Mouse (Mus musculus): ENCODE measurements around the gene Dcpp3. TPM values are rescaled to one million over a fixed set of nuclear protein-coding genes. Genes with fewer than 3 reads are reported as not detected.
"Not testable (repeated sequence)": the region's sequence is repeated elsewhere in the genome, so short reads cannot be mapped to it uniquely, and the experiment has no call there.

Dcpp3 gene
- polyA plus RNA-seq, 1 experiment, result not detected

DNA sequence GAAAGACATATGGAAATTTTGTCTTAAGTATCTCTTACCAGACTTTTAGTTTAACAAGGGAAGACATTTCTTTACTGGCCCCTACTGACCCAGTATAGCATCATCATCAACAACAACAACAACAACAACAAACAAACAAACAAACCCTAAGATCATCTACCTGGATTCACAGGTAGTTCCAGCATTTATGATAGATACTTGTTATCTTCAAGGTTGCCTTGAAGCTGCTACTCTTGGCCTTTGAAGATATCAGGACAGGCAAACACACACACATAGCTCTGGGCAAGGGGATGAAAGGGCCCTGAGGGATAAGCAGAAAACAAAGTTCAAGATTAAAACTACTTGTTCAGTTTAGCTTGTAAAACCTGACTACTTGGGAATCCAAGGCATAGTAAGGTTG lies 24.1 kb downstream of the Dcpp3 start, which contains the start of gene Sbp:
Gene Sbp (plus strand): TSS at position 301 of the 400 bp plus-strand sequence.
- no peaks in the 10 kb centered on the region for H3K4me1 ChIP-seq (ENCODE audit: control insufficient read depth, insufficient read depth, low read length)
- no peak for TF ChIP-seq CTCF (IDR thresholded peaks at IDR 0.05; ENCODE audit: low read depth, low read length)
- TF ChIP-seq POLR2A (IDR thresholded peaks at IDR 0.05; ENCODE audit: borderline replicate concordance, low read depth, low read length), result no peak
- H3K4me3 ChIP-seq (ENCODE audit: insufficient read depth, low read length), result no peak within 1 kb of the TSS
- no peak within 1 kb of the TSS for H3K27ac ChIP-seq (ENCODE audit: insufficient read depth, low read depth, low read length)

DNA sequence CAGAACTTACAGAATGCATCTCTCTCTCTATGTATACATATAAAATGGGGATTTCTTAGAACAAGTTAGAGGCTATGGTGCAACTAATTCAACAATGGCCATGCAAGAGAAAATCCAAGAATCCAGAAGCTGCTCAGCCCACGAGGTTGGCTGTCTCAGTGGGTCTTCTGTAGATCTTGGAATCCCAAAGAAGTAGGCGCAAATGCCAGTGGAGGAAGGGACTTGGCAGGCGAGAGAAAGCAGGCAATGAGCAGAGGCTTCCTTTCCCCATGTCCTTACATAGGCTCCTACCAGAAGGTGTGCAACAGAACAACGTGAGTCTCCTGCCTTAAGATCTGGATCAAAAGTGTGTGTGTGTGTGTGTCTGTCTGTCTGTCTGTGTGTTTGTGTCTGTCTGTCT lies 30.2 kb downstream of the Dcpp3 start:
- not testable (repeated sequence) for H3K4me3 ChIP-seq (ENCODE audit: insufficient read depth, low read length); H3K4me1 ChIP-seq (ENCODE audit: control insufficient read depth, insufficient read depth, low read length); H3K27ac ChIP-seq (ENCODE audit: insufficient read depth, low read depth, low read length)

DNA sequence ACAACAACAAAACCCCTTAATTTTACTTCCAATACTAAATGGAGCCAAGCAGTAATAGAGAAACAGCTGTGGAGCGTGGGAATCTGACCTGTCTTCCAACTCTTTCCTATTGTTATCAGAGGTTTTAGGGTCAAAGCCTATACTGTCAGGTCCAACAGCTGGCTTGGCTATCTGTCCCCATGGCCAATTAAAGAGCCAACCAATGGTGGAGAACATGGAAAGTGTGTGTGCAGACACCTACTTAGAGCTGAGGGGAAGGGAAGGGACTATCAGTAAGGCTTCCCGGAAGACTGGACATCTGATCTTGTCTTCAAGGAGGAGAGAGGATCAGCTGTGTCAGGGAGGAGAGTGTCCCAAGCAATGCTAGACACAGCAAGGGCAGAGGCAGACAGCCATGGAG lies 31.8 kb downstream of the Dcpp3 start:
- Histone ChIP-seq H3K4me1 (ENCODE audit: control insufficient read depth, insufficient read depth, low read length) (no peaks in the 10 kb centered on the region), H3K4me3 (ENCODE audit: insufficient read depth, low read length) (no peak overlapping the region), H3K27ac (ENCODE audit: insufficient read depth, low read depth, low read length) (no peak overlapping the region)
- TF ChIP-seq POLR2A (IDR thresholded peaks at IDR 0.05; ENCODE audit: borderline replicate concordance, low read depth, low read length), result no peak
- no peak for TF ChIP-seq CTCF (IDR thresholded peaks at IDR 0.05; ENCODE audit: low read depth, low read length)

DNA sequence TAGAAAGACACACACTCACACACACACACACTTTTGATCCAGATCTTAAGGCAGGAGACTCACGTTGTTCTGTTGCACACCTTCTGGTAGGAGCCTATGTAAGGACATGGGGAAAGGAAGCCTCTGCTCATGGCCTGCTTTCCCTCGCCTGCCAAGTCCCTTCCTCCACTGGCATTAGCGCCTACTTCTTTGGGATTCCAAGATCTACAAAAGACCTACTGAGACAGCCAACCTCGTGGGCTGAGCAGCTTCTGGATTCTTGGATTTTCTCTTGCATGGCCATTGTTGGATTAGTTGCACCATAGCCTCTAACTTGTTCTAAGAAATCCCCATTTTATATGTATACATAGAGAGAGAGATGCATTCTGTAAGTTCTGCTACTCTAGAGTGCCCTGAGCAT lies 33.6 kb downstream of the Dcpp3 start:
- not testable (repeated sequence) for H3K4me3 ChIP-seq (ENCODE audit: insufficient read depth, low read length); H3K27ac ChIP-seq (ENCODE audit: insufficient read depth, low read depth, low read length); H3K4me1 ChIP-seq (ENCODE audit: control insufficient read depth, insufficient read depth, low read length)

DNA sequence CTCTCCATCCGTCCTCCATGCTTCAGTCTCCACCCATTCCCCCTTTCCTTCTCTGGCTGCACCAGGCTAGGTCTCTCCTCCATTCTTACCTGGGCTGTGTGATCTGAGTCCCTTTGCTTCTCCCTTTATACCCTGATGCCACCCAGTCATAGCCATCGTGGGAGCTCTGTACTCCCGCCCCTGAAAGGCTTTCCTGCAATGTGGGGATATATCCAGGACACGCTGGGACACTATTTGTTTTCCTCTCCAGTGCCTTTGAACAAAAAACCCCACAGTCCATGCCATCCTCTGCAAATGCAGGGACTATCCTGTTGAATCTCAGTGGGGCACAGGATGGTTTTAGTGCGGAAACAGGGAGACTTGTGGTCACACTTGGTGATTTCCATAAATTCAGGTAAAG lies 37.9 kb downstream of the Dcpp3 start, which contains the start of gene Sbpl:
Gene Sbpl (minus strand): TSS at position 101 of the 400 bp plus-strand sequence.
- no peak within 1 kb of the TSS for H3K4me3 ChIP-seq (ENCODE audit: insufficient read depth, low read length)
- no peaks in the 10 kb centered on the region for H3K4me1 ChIP-seq (ENCODE audit: control insufficient read depth, insufficient read depth, low read length)
- TF ChIP-seq POLR2A (IDR thresholded peaks at IDR 0.05; ENCODE audit: borderline replicate concordance, low read depth, low read length), result no peak
- no peak for TF ChIP-seq CTCF (IDR thresholded peaks at IDR 0.05; ENCODE audit: low read depth, low read length)
- H3K27ac ChIP-seq (ENCODE audit: insufficient read depth, low read depth, low read length), result no peak within 1 kb of the TSS

DNA sequence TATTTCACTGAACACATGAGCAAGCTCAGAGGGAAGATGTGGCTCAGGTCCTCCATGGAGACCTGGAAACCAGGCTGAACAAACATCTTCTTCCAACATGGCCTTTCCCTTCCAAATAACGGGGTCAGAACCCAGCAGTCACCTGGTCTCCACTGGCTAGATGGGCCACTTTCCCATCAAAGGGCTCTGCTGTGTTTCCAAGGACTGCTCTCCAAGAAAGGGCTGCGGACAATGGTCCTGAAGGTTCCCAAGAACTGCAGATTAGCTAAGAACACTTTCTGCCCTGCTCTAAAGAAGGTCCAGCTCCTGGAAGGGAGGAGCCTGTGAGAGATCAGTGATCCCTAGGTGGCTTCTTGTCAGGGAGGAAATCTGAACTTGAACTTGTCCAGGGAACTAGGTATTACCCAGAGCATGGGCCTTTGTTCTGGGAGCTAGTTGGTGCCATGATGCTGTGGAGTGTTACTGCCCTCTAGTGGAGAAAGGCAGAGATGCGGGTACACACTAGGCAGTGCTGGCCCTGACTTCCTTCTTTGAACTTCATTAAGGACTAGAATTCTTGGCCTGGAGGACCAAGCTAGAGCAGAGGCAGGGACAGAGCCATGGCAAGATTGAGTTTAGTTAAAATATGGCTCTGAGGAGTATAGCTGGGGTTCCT lies 43.0 kb downstream of the Dcpp3 start:
- 0 out of 2 replicates have a peak, but pooled peaks cover 2% of the 10 kb centered on the region for H3K4me1 ChIP-seq (ENCODE audit: control insufficient read depth, insufficient read depth, low read length)
- TF ChIP-seq POLR2A (IDR thresholded peaks at IDR 0.05; ENCODE audit: borderline replicate concordance, low read depth, low read length) (no peak), CTCF (IDR thresholded peaks at IDR 0.05; ENCODE audit: low read depth, low read length) (peak; percentile 79)
- H3K27ac ChIP-seq (ENCODE audit: insufficient read depth, low read depth, low read length), result no peak overlapping the region
- H3K4me3 ChIP-seq (ENCODE audit: insufficient read depth, low read length), result no peak overlapping the region

DNA sequence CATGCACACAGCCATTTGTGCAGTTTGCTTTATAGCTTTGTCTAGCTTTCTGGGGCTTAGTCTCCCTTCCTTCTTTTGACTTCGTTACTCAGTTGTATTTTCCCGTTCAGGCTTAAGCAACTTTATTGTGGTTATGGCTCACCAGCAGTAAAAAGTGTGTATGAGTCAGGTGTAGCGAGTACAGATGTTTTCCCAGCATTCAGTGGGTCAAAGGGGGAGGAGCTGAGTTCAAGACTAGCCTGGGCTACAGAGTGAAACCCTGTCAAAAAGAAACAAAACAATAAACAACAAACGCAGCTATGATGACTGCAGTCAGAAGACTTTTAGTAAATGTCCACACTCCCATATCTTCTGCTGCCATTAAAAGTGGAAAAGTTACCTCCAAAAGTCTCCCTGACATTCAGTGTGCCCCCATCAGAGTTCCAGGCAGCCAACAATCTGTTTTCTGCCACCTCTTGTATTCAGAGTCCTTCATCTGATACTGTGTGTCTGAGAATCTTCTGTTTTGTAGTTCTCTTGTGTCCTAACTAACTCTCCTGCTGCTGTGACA lies 44.4 kb downstream of the Dcpp3 start:
- H3K4me3 ChIP-seq (ENCODE audit: insufficient read depth, low read length), result no peak overlapping the region
- no peak for TF ChIP-seq POLR2A (IDR thresholded peaks at IDR 0.05; ENCODE audit: borderline replicate concordance, low read depth, low read length)
- TF ChIP-seq CTCF (IDR thresholded peaks at IDR 0.05; ENCODE audit: low read depth, low read length), result no peak
- H3K4me1 ChIP-seq (ENCODE audit: control insufficient read depth, insufficient read depth, low read length), result peaks cover 14% of the 10 kb centered on the region
- no peak overlapping the region for H3K27ac ChIP-seq (ENCODE audit: insufficient read depth, low read depth, low read length)

DNA sequence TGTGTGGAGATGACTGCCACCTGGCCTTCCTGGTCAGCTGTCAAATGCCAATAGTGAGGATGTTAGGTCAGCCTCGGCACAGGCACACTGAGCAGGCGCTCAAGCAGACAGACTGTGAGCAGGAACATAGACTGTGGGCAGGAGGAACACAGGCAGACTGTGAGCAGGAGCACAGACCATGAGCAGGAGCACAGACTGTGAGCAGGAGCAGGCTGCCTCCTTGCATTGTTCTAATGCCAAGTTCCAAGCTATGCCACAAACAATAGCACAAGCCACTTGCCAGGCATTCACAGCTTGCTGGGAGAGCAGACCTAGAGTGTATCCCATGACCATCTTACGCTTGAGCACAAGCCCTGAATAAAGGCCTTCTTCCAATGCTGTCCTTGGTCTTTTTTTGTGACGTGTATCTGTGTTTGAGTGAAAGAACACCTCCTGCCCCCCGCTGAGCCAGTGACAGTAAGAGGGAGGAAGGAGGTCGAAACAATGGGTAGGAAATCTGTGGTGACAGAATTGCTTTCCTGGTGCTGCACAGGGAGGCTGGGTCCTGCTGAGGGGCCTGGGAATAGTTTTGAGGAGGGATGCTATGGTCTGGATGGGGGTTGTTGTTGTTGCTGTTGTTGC lies 48.7 kb downstream of the Dcpp3 start:
- Histone ChIP-seq H3K27ac (ENCODE audit: insufficient read depth, low read depth, low read length) (peak overlapping the region; percentile 91), H3K4me3 (ENCODE audit: insufficient read depth, low read length) (no peak overlapping the region), H3K4me1 (ENCODE audit: control insufficient read depth, insufficient read depth, low read length) (peaks cover 33% of the 10 kb centered on the region)
- no peak for TF ChIP-seq CTCF (IDR thresholded peaks at IDR 0.05; ENCODE audit: low read depth, low read length)
- TF ChIP-seq POLR2A (IDR thresholded peaks at IDR 0.05; ENCODE audit: borderline replicate concordance, low read depth, low read length), result no peak

DNA sequence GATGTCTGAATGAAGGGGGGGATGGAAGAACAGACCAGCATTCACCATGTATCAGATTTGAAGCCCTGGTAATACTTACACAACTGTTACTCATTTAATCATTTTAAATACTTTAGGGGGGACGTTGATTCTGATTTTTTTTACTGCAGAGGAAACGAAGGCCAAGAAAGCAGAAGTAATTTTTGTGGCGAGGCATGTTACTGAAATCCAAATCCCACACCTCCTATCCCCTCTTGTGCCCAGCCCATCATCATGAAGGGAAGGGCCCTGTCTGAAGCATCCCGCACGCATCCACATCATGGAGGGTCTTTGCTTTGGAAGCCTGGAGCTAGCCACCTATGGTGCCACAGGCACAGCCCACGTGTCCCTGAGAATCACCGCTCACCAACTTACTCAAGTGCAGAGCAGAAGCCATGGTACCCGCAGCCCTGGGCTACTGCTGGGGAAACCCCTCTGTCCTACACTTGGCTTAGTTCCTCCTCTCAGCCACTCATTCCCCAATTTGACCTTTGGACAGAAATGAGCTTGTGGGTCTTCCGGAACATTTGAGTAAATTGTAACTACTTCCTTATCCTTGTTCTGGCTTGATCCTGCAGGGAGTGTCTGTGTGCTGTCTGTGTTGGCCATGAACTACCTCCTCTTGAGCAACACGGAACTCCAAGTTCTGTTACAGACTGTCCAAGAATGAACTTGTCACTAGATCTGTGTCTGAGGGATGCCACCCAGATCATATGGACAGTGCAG lies 49.6 kb downstream of the Dcpp3 start:
- Histone ChIP-seq H3K4me3 (ENCODE audit: insufficient read depth, low read length) (peak overlapping the region; percentile 29), H3K27ac (ENCODE audit: insufficient read depth, low read depth, low read length) (peak overlapping the region; percentile 91), H3K4me1 (ENCODE audit: control insufficient read depth, insufficient read depth, low read length) (peaks cover 33% of the 10 kb centered on the region)
- no peak for TF ChIP-seq CTCF (IDR thresholded peaks at IDR 0.05; ENCODE audit: low read depth, low read length)
- TF ChIP-seq POLR2A (IDR thresholded peaks at IDR 0.05; ENCODE audit: borderline replicate concordance, low read depth, low read length), result no peak

DNA sequence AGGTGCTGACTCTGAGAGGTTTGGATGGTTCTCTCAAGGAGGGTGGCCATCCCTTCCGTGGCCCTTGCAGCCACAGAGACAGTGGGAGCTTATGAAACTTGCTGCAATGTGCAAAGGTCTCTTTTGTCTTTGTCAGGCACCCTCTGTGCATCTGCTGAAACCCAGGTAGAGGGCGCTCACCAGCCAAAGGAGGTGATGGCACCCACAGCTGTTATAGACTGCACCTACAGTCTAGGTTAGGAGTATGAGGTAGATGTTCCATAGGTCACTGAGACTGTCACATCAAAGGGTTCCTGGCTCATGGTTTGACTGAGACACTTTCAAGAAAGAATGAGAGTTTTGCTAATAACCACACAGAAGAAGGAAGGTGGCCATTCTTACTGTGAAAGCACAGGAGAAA lies 51.5 kb downstream of the Dcpp3 start:
- TF ChIP-seq CTCF (IDR thresholded peaks at IDR 0.05; ENCODE audit: low read depth, low read length), result no peak
- no peak for TF ChIP-seq POLR2A (IDR thresholded peaks at IDR 0.05; ENCODE audit: borderline replicate concordance, low read depth, low read length)
- H3K4me3 ChIP-seq (ENCODE audit: insufficient read depth, low read length), result no peak overlapping the region
- peaks cover 33% of the 10 kb centered on the region for H3K4me1 ChIP-seq (ENCODE audit: control insufficient read depth, insufficient read depth, low read length)
- H3K27ac ChIP-seq (ENCODE audit: insufficient read depth, low read depth, low read length), result no peak overlapping the region

Other genes with a start within 250 kb of the Dcpp3 start
- 101 and 118 TPM in 2 replicates for gene Hcfc1r1, start 243.9 kb upstream of the Dcpp3 start, polyA plus RNA-seq (2012; ENCODE audit: insufficient read depth, insufficient read length, missing spikeins)
- 20.9 and 23.4 TPM in 2 replicates for gene Thoc6, start 243.6 kb upstream of the Dcpp3 start, polyA plus RNA-seq (2012; ENCODE audit: insufficient read depth, insufficient read length, missing spikeins)
- 4.9 and 5.6 TPM in 2 replicates for gene Tnfrsf12a, start 240.0 kb upstream of the Dcpp3 start, polyA plus RNA-seq (2012; ENCODE audit: insufficient read depth, insufficient read length, missing spikeins)
- not detected in 2 replicates for gene Cldn6, start 238.2 kb upstream of the Dcpp3 start, polyA plus RNA-seq (2012; ENCODE audit: insufficient read depth, insufficient read length, missing spikeins)
- gene Cldn9, start 233.4 kb upstream of the Dcpp3 start, polyA plus RNA-seq (2012; ENCODE audit: insufficient read depth, insufficient read length, missing spikeins), result not detected in 2 replicates
- gene 1520401A03Rik, start 194.7 kb upstream of the Dcpp3 start, polyA plus RNA-seq (2012; ENCODE audit: insufficient read depth, insufficient read length, missing spikeins), result not detected in 2 replicates
- 17.3 and 20.1 TPM in 2 replicates for gene Pkmyt1, start 191.1 kb upstream of the Dcpp3 start, polyA plus RNA-seq (2012; ENCODE audit: insufficient read depth, insufficient read length, missing spikeins)
- 13.9 TPM in 2 replicates for gene Paqr4, start 176.6 kb upstream of the Dcpp3 start, polyA plus RNA-seq (2012; ENCODE audit: insufficient read depth, insufficient read length, missing spikeins)
- gene Kremen2, start 171.6 kb upstream of the Dcpp3 start, polyA plus RNA-seq (2012; ENCODE audit: insufficient read depth, insufficient read length, missing spikeins), result not detected in 2 replicates
- 20.4 and 21.3 TPM in 2 replicates for gene Flywch1, start 145.9 kb upstream of the Dcpp3 start, polyA plus RNA-seq (2012; ENCODE audit: insufficient read depth, insufficient read length, missing spikeins)
- 1.6 and 1.8 TPM in 2 replicates for gene Flywch2, start 131.4 kb upstream of the Dcpp3 start, polyA plus RNA-seq (2012; ENCODE audit: insufficient read depth, insufficient read length, missing spikeins)
- gene Srrm2, start 126.9 kb upstream of the Dcpp3 start, polyA plus RNA-seq (2012; ENCODE audit: insufficient read depth, insufficient read length, missing spikeins), result 502 and 543 TPM in 2 replicates
- 240 and 243 TPM in 2 replicates for gene Elob, start 88.3 kb upstream of the Dcpp3 start, polyA plus RNA-seq (2012; ENCODE audit: insufficient read depth, insufficient read length, missing spikeins)
- gene Prss33, start 81.4 kb upstream of the Dcpp3 start, polyA plus RNA-seq (2012; ENCODE audit: insufficient read depth, insufficient read length, missing spikeins), result not detected in 2 replicates
- not detected in 2 replicates for gene Prss32, start 73.6 kb upstream of the Dcpp3 start, polyA plus RNA-seq (2012; ENCODE audit: insufficient read depth, insufficient read length, missing spikeins)
- gene Prss41, start 73.3 kb upstream of the Dcpp3 start, polyA plus RNA-seq (2012; ENCODE audit: insufficient read depth, insufficient read length, missing spikeins), result not detected in 2 replicates
- not detected in 2 replicates for gene Prss21, start 49.4 kb upstream of the Dcpp3 start, polyA plus RNA-seq (2012; ENCODE audit: insufficient read depth, insufficient read length, missing spikeins)
- not detected in 2 replicates for gene Dcpp1, start 36.6 kb upstream of the Dcpp3 start, polyA plus RNA-seq (2012; ENCODE audit: insufficient read depth, insufficient read length, missing spikeins)
- not detected in 2 replicates for gene Dcpp2, start 36.6 kb upstream of the Dcpp3 start, polyA plus RNA-seq (2012; ENCODE audit: insufficient read depth, insufficient read length, missing spikeins)
- not detected in 2 replicates for gene Sbp, start 24.2 kb downstream of the Dcpp3 start, polyA plus RNA-seq (2012; ENCODE audit: insufficient read depth, insufficient read length, missing spikeins)
- gene Sbpl, start 37.8 kb downstream of the Dcpp3 start, polyA plus RNA-seq (2012; ENCODE audit: insufficient read depth, insufficient read length, missing spikeins), result not detected in 2 replicates
- 0.44 and 1.7 TPM in 2 replicates for gene Prss30, start 63.1 kb downstream of the Dcpp3 start, polyA plus RNA-seq (2012; ENCODE audit: insufficient read depth, insufficient read length, missing spikeins)
- gene Prss22, start 80.6 kb downstream of the Dcpp3 start, polyA plus RNA-seq (2012; ENCODE audit: insufficient read depth, insufficient read length, missing spikeins), result not detected in 2 replicates
- not detected in 2 replicates for gene Prss27, start 120.7 kb downstream of the Dcpp3 start, polyA plus RNA-seq (2012; ENCODE audit: insufficient read depth, insufficient read length, missing spikeins)
- gene Kctd5, start 156.0 kb downstream of the Dcpp3 start, polyA plus RNA-seq (2012; ENCODE audit: insufficient read depth, insufficient read length, missing spikeins), result 13.1 and 15.9 TPM in 2 replicates
- gene Pdpk1, start 233.5 kb downstream of the Dcpp3 start, polyA plus RNA-seq (2012; ENCODE audit: insufficient read depth, insufficient read length, missing spikeins), result 32.9 and 39.6 TPM in 2 replicates
- gene Amdhd2, start 246.3 kb downstream of the Dcpp3 start, polyA plus RNA-seq (2012; ENCODE audit: insufficient read depth, insufficient read length, missing spikeins), result 89.6 and 118 TPM in 2 replicates

Measured in bone marrow macrophage, adult 2 months (primary cell).